Mouse (Mus musculus): ENCODE measurements at regions not wholly inside any gene's neighbourhood (a gene's known extent, or its start where the extent isn't known, plus 50 kb on each side); places are given as distances from the start of the nearest gene placed in this dataset.

GRCm38 (mm10) chr15:85634322-85635141 lies 52.3 kb upstream of the Wnt7b start:
- peak; percentile 100 for DNase-seq

GRCm38 (mm10) chr15:85635425-85635824 lies 53.2 kb upstream of the Wnt7b start:
- DNase-seq, result no peak

DNA sequence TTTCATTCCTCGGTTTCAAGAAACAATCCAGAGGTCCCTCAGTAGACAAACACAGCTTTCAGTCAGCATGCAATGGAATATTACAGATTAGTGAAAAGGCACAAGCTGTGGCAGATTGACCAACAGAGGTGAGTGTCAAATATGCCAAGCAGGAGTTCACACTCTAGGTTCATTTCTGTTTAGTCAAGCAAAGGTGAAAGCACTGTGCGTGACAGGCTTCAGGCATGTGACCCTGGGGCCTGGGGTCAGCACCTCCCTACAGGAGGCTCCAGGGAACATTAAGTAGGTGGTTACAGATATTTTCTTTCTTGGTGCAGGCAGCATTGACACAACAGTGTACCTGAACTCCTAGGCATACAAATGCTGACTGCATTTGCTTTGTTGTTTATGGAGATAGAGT lies 57.3 kb upstream of the Wnt7b start:
- no peak for DNase-seq

GRCm38 (mm10) chr15:85641120-85642080 lies 59.1 kb upstream of the Wnt7b start:
- peak; percentile 38 for DNase-seq

GRCm38 (mm10) chr15:85645396-85645795 lies 63.1 kb upstream of the Wnt7b start:
- DNase-seq, result peak; percentile 58

DNA sequence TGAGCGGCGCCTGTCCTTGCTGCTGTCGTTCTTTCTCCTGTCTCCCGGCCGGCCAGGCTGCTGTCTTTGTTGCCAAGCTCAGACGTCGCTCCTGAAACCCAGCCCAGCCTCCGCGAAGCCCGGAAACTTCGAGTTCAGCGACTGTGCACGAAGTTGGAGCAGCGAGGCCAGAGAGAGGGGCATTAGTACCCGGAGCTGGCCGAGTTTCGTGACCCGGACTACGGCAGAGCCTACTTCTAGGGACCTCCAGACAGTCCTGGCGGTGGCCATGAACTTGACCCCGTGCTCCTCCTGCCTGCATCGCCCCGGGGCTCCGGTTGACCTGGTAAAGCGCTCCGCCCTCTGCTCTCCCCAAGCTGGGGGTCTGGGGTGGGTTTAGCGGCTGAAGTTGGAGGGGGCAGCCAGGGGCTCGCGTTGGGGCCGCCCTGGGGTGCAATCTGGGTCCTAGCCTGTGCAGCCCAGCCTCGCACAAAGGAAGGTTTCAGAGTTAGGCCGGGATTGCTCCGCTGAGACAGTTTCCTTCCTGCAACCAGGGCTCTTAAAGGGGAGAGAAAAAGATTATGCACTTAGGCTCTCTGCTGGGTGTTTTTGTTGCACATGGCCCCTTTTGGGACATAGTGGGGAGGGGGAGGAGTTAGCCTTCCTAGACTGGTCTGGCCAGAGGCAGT lies 63.8 kb upstream of the Wnt7b start:
- DNase-seq, result peak; percentile 88

DNA sequence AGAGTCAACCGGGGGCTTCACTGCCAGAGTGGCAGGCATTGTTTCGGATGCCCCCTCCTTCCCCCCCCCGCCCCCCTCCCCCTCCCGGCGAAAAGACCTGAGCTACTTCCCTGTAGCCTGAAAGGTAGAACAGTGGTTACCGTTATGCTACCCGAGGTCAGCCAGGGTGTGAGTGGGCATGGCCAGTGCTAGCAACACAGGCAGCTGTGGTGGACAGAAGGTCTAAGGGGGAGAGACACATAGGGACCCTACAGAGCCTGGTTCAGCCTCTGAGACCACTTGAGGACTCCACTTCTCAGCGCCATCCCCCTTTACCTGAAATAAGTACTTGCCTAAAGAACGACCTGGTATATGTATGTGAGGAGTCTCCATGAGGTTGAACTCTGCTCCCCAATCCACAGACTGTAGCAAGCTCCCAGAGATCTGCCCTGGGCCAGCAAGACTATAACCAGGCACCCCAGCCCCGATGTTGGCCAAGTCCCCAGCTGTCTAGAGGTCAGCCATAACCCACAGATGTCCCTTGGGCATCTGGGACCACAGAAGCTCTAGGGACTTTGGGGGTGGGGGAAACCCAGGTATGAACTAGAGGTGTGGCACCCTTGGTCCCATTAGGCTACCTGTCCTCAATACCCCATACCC lies 64.5 kb upstream of the Wnt7b start:
- DNase-seq, result peak; percentile 35

- DNase-seq, result no peak
These were observed 65.3 kb upstream of the Wnt7b start for GRCm38 (mm10) chr15:85647593-85647992.

- no peak for DNase-seq
These were observed 68.0 kb upstream of the Wnt7b start for GRCm38 (mm10) chr15:85650241-85650640.

GRCm38 (mm10) chr15:85651718-85652420 lies 69.6 kb upstream of the Wnt7b start:
- no peak for DNase-seq

GRCm38 (mm10) chr15:85652431-85652830 lies 70.2 kb upstream of the Wnt7b start:
- DNase-seq, result no peak

DNA sequence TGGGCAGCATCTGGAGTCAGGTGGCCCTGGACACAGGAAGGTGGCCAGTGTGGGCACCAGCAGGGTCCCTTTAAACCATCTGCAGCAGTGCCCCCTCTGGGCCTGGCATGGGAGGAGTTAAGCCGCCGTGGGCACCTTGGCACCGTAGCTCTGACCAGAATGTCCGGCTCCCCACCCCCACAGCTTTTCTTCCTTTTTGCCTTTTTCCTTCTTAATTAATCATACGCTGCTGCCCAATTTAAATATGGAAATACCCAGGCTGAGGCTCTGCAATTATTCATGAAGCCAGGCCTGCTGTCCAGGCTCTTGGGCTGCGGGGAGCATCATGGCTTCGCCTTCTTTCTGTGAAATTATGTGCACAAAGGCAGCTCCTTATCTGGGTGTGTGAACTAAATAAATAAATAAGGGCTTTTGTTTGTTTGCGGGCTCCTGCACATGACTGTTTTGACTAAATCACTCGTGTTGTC lies 70.6 kb upstream of the Wnt7b start:
- DNase-seq, result peak; percentile 64

GRCm38 (mm10) chr15:85653421-85654401 lies 71.4 kb upstream of the Wnt7b start:
- peak; percentile 93 for DNase-seq

DNA sequence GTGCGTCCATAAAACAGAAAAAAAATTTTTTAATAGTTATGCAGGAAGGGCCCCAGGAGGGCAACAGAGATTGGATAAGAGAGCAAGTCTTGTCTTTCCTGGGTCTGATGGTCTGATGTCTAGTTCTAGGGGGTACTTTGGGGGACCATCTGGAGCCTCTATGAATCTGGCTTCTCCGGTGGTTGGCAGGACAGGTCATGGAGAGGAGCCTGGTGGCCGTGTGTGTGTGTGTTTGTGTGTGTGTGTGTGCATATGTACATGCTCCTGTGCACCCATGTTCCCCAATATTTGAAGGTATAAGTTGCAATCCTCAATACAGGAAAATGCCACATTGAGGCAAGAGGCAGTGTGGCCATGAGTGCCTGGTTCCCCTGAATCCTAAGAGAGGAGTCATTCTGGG lies 72.5 kb upstream of the Wnt7b start:
- DNase-seq, result no peak

GRCm38 (mm10) chr15:85655751-85656167 lies 73.5 kb upstream of the Wnt7b start:
- no peak for DNase-seq

GRCm38 (mm10) chr15:85656852-85657251 lies 74.6 kb upstream of the Wnt7b start:
- DNase-seq, result no peak

- DNase-seq, result peak; percentile 58
These were observed 75.2 kb upstream of the Wnt7b start for GRCm38 (mm10) chr15:85657441-85657989.

DNA sequence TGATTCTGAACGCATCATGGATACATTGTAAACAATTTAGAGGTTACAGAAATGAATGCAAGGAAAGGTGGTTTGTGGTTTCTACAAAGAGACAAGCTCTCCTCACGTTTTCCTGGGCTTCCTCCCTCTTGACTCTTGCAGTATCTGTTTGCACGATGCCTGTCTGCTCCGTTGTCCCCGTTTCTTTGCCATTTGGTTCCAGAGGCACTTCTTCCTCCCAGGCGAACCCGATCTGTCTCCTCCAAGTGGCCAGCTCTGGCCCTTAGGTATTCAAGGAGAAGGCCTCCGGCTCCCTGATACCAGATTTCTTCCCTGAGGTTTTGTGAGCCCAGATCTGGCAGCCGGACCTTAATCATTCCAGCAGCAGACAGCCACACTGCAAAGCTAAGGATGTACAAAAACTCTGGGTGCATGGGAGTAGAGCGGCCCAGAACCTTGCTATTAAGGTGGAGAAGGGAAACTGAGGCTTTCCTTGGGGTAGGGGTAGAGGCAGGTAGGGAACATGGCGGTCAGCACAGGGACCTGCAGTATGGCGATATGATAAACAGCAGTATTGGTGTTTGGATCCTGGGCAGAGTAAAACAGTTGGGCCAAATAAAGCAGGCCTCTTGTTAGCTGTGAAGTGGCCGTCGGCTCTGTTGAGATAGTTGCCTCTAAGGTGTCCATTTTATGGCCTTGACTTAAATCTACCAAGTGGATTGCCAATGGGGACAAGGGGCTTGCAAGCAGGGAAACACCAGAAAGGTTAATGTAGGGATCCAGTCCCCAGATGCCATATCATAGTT lies 76.0 kb upstream of the Wnt7b start:
- DNase-seq, result no peak

Data from kidney, postnatal 10 days (tissue).